Mouse (Mus musculus) megakaryocyte, embryonic 14.5 days (primary cell): ENCODE data around the gene Arhgap15. TPM values are rescaled to one million over a fixed set of nuclear protein-coding genes. Genes with fewer than 3 reads are reported as not detected.

Source experiments
- H3K27me3 ChIP-seq: replicated peaks from 2 replicates; pipeline ENCODE3; 2012; ENCODE audit warnings: inconsistent platforms
- H3K36me3 ChIP-seq: replicated peaks from 2 replicates; pipeline ENCODE3; 2012; ENCODE audit warnings: low read length, inconsistent platforms, mixed read lengths
- H3K4me1 ChIP-seq: 2 replicates; pipeline ENCODE4 v1.6.1; 2012; ENCODE audit warnings: inconsistent platforms
- H3K4me3 ChIP-seq: replicated peaks from 2 replicates; pipeline ENCODE3; 2012; ENCODE audit warnings: moderate library complexity, mild to moderate bottlenecking, inconsistent platforms
- H3K9me3 ChIP-seq: 2 replicates; pipeline ENCODE4 v1.6.1; 2012; ENCODE audit warnings: inconsistent platforms
- FLI1 ChIP-seq: IDR thresholded peaks from 2 replicates; pipeline ENCODE4 v1.6.1; 2012; ENCODE audit warnings: low read length, inconsistent platforms, mixed read lengths
- GATA1 ChIP-seq: IDR thresholded peaks from 3 replicates; pipeline ENCODE4 v1.6.1; 2012; ENCODE audit warnings: mixed read lengths, low read length, inconsistent platforms, borderline replicate concordance
- polyA plus RNA-seq: library from polyadenylated mRNA; stranded (reverse); fragments of >175 nt; gene quantifications from 2 replicates; pipeline ENCODE4 v1.2.3, GENCODE M21; 2012; ENCODE audit warnings: low replicate concordance; ENCODE audit not compliant: insufficient read depth

Arhgap15 gene
- polyA plus RNA-seq, 1 experiment, result 0.25 TPM

- H3K27me3 ChIP-seq, result peaks cover 3% of the 10 kb centered on the region
- peaks cover 14% of the 10 kb centered on the region for H3K4me1 ChIP-seq
- H3K9me3 ChIP-seq, result no peaks in the 10 kb centered on the region
- TF ChIP-seq FLI1 (no peak), GATA1 (no peak)
- no peaks in the 10 kb centered on the region for H3K36me3 ChIP-seq
- H3K4me3 ChIP-seq, result peak overlapping the region; percentile 66
Measured at GRCm38 (mm10) chr2:43738562-43739112, 10.0 kb upstream of the Arhgap15 start.

- TF ChIP-seq GATA1 (no peak), FLI1 (no peak)
- Histone ChIP-seq H3K9me3 (no peaks in the 10 kb centered on the region), H3K36me3 (no peaks in the 10 kb centered on the region), H3K4me1 (peaks cover 14% of the 10 kb centered on the region), H3K27me3 (peaks cover 3% of the 10 kb centered on the region), H3K4me3 (peak overlapping the region; percentile 34)
Measured at GRCm38 (mm10) chr2:43739190-43739818, 9.3 kb upstream of the Arhgap15 start.

DNA sequence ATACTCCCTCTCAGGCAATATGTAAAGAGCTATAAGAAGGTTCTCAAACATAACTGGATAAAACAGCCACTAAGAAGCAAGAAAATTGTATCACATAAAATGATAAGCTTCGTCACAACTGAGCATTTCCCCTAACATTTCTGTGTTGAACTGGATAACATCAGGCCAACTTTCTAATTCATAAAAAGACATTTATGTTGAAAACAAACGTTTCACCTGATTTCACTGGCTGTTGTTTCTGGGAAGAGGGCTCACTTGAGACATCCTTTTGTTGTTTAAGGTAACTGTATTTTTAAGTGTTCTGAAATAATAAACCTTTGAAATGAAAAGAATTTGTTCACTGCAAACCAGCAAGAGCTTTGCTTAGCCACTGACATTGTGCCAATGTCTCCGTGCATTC lies 697 bp downstream of the Arhgap15 start:
- peak overlapping the region; percentile 70 for H3K4me3 ChIP-seq
- H3K36me3 ChIP-seq, result no peaks in the 10 kb centered on the region
- peaks cover 26% of the 10 kb centered on the region for H3K4me1 ChIP-seq
- H3K9me3 ChIP-seq, result no peaks in the 10 kb centered on the region
- TF ChIP-seq GATA1, result no peak
- no peak for TF ChIP-seq FLI1
- no peaks in the 10 kb centered on the region for H3K27me3 ChIP-seq

DNA sequence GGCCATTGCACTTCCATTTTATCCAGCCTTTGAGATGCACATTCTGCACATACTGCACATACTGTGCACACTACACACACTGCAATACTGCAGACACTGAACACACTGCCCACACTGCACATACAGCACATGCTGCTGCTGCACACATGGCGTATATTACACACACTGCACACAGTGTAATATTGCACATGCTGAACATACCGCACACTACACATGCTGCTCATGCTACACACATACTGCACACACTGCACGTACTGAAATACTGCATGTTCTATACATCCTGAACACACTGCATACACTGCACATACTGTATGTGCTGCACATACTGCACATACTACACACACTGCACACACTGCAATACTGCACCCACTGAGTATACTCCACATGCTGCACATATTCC lies 7.3 kb downstream of the Arhgap15 start:
- Histone ChIP-seq H3K36me3 (no peaks in the 10 kb centered on the region), H3K9me3 (no peaks in the 10 kb centered on the region), H3K27me3 (no peaks in the 10 kb centered on the region), H3K4me1 (peaks cover 19% of the 10 kb centered on the region), H3K4me3 (peak overlapping the region; percentile 57)
- TF ChIP-seq GATA1 (no peak), FLI1 (no peak)

GRCm38 (mm10) chr2:43756626-43757025 lies 8.0 kb downstream of the Arhgap15 start:
- no peak for TF ChIP-seq GATA1
- no peak for TF ChIP-seq FLI1
- Histone ChIP-seq H3K9me3 (no peaks in the 10 kb centered on the region), H3K36me3 (no peaks in the 10 kb centered on the region), H3K4me1 (peaks cover 19% of the 10 kb centered on the region), H3K27me3 (no peaks in the 10 kb centered on the region), H3K4me3 (no peak overlapping the region)

DNA sequence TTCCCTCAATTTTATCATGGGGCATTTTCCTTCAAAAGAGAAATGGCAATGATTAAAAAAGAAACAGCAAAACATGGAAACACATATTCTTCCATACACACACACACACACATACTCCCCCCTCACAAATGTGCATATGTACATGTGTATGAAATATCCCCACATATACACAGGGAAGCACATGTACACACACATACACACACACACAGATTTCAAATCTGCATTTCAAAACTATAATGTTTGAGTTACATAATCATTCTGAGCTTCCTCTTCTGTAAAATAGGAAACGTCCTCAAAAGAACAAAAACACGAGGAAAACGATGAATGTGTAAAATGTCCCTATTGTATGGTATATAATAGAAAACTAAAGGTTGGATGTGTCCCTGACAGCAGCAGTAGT lies 13.1 kb downstream of the Arhgap15 start:
- 0 out of 2 replicates have a peak, but pooled peaks cover 4% of the 10 kb centered on the region for H3K4me1 ChIP-seq
- H3K36me3 ChIP-seq, result no peaks in the 10 kb centered on the region
- no peak for TF ChIP-seq FLI1
- TF ChIP-seq GATA1, result no peak
- no peaks in the 10 kb centered on the region for H3K27me3 ChIP-seq
- H3K4me3 ChIP-seq, result no peak overlapping the region
- H3K9me3 ChIP-seq, result no peaks in the 10 kb centered on the region

DNA sequence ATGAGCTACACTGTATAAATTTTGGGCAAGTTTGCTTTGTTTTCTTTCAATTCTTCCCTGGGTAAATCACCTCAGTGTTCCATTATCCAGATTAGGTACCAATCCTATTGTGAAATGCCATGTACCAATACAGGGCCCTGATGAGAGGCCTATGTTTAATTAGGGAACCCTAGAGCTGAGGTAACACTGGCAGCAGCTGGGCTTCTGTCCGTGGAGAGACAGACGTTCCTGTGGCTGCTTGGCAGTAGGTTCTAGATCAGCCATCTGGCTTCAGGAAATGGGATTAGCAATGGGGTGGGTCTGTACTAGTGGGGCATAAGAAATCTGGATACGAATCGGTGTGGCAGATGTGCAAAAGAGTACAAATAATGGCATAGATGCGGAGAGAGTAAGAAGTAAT lies 14.7 kb downstream of the Arhgap15 start:
- no peak for TF ChIP-seq GATA1
- TF ChIP-seq FLI1, result no peak
- 0 out of 2 replicates have a peak, but pooled peaks cover 2% of the 10 kb centered on the region for H3K4me1 ChIP-seq
- H3K27me3 ChIP-seq, result no peaks in the 10 kb centered on the region
- H3K36me3 ChIP-seq, result no peaks in the 10 kb centered on the region
- no peak overlapping the region for H3K4me3 ChIP-seq
- H3K9me3 ChIP-seq, result no peaks in the 10 kb centered on the region

- H3K36me3 ChIP-seq, result no peaks in the 10 kb centered on the region
- no peaks in the 10 kb centered on the region for H3K9me3 ChIP-seq
- no peak overlapping the region for H3K4me3 ChIP-seq
- no peak for TF ChIP-seq GATA1
- TF ChIP-seq FLI1, result no peak
- no peaks in the 10 kb centered on the region for H3K27me3 ChIP-seq
- peaks cover 6% of the 10 kb centered on the region; the same call in 1 of the 2 replicates for H3K4me1 ChIP-seq
Measured at GRCm38 (mm10) chr2:43764456-43764855, 15.8 kb downstream of the Arhgap15 start.

DNA sequence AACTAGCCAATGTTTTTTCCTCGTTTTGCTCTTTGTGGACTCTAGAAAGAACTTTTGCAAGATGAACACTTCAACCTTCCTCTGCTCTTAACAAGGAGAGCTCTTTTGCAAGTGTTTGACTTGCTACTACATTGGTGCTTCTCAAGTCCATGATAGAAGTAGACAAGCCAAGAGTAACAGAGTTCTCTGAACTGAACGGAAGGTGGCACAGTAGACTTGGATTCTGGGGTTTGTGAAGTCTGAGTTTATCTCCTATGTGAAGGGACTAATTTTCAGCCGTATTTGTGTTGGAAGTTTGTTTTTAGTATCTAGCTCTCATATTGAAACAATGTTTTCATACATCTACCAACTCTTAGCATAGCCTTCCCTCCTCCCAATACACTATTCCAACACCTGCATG lies 17.6 kb downstream of the Arhgap15 start:
- H3K4me3 ChIP-seq, result no peak overlapping the region
- no peak for TF ChIP-seq GATA1
- TF ChIP-seq FLI1, result no peak
- peaks cover 23% of the 10 kb centered on the region for H3K4me1 ChIP-seq
- H3K27me3 ChIP-seq, result no peaks in the 10 kb centered on the region
- H3K36me3 ChIP-seq, result no peaks in the 10 kb centered on the region
- H3K9me3 ChIP-seq, result no peaks in the 10 kb centered on the region

GRCm38 (mm10) chr2:43769850-43770570 lies 21.4 kb downstream of the Arhgap15 start:
- Histone ChIP-seq H3K27me3 (no peaks in the 10 kb centered on the region), H3K4me1 (peaks cover 48% of the 10 kb centered on the region), H3K36me3 (no peaks in the 10 kb centered on the region), H3K4me3 (no peak overlapping the region), H3K9me3 (no peaks in the 10 kb centered on the region)
- no peak for TF ChIP-seq GATA1
- TF ChIP-seq FLI1, result no peak
